Mouse (Mus musculus) bone marrow, adult 2 months (tissue): ENCODE data around the gene Hoxb4. TPM values are rescaled to one million over a fixed set of nuclear protein-coding genes. Genes with fewer than 3 reads are reported as not detected.

Experiments
- H3K27ac ChIP-seq: fragments of 200-500 bp; 2 replicates; pipeline ENCODE4 v1.5.1; 2012; ENCODE audit warnings: low read depth, mild to moderate bottlenecking, control low read depth, inconsistent platforms, low read length; ENCODE audit not compliant: control insufficient read depth, poor library complexity, insufficient read depth
- H3K4me1 ChIP-seq: fragments of 200-500 bp; 2 replicates; pipeline ENCODE4 v1.6.1; 2011; ENCODE audit warnings: low read length; ENCODE audit not compliant: control insufficient read depth, insufficient read depth
- H3K4me3 ChIP-seq: fragments of 200-500 bp; replicated peaks from 2 replicates; pipeline ENCODE3; 2011; ENCODE audit warnings: mild to moderate bottlenecking, low read depth, low read length, control low read depth; ENCODE audit not compliant: control insufficient read depth
- CTCF ChIP-seq: fragments of 200-500 bp; IDR thresholded peaks from 2 replicates; pipeline ENCODE4 v1.5.1; 2011; ENCODE audit warnings: low read length, control low read depth; ENCODE audit not compliant: control insufficient read depth, insufficient read depth
- POLR2A ChIP-seq: fragments of 200-500 bp; IDR thresholded peaks from 2 replicates; pipeline ENCODE4 v1.6.1; 2011; ENCODE audit warnings: low read depth, mild to moderate bottlenecking, control low read depth, low read length, borderline replicate concordance; ENCODE audit not compliant: control insufficient read depth
- WGBS: fragments of 180-500 bp; shearing (Covaris S2); methylation state at CpG from one replicate; pipeline ENCODE4 v1.1.7; 2018; 5-methylcytosine and 5-hydroxymethylcytosine counted together
- polyA plus RNA-seq: library from polyadenylated mRNA; stranded (reverse); fragments of >200 nt; gene quantifications from 2 replicates; pipeline ENCODE4 v1.2.4, GENCODE M21; 2011; ENCODE audit warnings: low replicate concordance; ENCODE audit not compliant: missing spikeins, insufficient read depth, insufficient read length

Gene Hoxb4
- polyA plus RNA-seq, 1 experiment = 7.6 TPM

DNA sequence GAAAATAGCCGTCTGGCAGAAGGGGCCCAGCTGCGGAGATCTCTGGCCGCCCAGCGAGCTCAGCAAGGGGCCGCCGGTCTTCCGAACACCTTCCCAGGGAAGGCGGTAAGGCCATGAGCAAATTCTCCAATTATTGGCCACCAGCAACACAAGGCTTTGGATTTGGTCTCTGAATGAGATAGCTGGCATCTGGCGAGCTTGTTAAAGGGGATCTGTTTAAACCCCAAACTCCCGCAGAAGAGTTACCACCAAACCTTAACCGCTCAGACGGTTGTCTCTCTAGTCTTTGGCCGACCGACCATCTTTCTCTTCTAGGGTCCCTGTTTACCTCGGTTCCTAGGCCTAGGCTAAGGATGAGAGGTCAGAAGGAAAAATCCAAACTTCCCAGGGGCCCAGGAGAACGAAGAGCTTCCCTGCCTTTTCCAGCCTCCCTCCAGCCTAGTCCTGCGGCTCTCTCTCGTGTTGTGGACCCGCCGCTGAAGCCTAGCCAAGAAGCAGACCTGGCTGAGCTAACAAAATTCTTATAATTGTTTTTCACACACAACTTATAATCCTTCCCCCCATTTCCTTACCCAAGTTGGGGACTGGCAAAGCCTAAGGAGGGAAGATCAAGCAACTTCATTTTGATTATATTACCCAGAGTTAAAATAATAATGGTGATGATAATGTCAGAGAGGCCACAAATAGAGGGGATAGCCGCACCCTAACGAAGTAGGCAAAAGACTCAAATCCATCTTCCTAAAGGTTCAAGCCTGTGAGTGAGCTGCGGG is 15.5 kb upstream of the Hoxb4 start:
- no peak overlapping the region for H3K4me3 ChIP-seq
- no peaks in the 10 kb centered on the region for H3K4me1 ChIP-seq
- WGBS = 72% methylated on average over 23 of the region's 23 CpGs
- TF ChIP-seq POLR2A (no peak), CTCF (no peak)
- H3K27ac ChIP-seq = no peak overlapping the region

DNA sequence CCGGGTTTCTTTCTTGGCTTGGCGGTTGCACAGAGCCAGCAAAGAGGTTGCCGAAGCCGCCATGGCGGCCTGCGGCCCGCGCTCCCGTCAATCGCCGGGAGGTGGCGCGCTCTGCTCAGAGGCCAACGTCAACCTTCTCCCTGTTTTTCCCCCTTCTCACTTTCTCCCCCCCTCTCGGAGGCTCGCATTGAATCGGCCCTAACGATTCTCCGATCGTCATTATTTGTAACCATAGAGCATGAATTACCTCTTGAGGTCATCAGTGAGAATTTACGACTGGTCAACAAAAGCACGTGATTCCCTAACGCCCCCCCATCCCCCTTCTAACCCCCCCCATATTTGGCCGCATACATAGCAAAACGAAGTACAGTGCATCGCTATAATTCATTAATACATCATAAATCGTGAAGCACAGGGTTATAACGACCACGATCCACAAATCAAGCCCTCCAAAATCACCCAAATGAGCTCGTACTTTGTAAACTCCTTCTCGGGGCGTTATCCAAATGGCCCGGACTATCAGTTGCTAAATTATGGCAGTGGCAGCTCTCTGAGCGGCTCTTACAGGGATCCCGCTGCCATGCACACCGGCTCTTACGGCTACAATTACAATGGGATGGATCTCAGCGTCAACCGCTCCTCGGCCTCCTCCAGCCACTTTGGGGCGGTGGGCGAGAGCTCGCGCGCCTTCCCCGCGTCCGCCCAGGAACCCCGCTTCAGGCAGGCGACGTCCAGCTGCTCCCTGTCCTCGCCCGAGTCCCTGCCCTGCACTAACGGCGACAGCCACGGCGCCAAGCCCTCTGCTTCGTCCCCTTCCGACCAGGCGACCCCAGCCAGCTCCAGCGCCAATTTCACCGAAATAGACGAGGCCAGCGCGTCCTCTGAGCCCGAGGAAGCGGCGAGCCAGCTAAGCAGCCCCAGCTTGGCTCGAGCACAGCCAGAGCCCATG is 14.6 kb upstream of the Hoxb4 start, which contains the start of gene Hoxb5:
Gene Hoxb5 (plus strand): TSS at position 186 of the 949 bp plus-strand sequence.
- no peak within 1 kb of the TSS for H3K4me3 ChIP-seq
- 1% methylated on average over 69 of the region's 69 CpGs for WGBS
- TF ChIP-seq CTCF = peak; percentile 77
- TF ChIP-seq POLR2A = no peak

DNA sequence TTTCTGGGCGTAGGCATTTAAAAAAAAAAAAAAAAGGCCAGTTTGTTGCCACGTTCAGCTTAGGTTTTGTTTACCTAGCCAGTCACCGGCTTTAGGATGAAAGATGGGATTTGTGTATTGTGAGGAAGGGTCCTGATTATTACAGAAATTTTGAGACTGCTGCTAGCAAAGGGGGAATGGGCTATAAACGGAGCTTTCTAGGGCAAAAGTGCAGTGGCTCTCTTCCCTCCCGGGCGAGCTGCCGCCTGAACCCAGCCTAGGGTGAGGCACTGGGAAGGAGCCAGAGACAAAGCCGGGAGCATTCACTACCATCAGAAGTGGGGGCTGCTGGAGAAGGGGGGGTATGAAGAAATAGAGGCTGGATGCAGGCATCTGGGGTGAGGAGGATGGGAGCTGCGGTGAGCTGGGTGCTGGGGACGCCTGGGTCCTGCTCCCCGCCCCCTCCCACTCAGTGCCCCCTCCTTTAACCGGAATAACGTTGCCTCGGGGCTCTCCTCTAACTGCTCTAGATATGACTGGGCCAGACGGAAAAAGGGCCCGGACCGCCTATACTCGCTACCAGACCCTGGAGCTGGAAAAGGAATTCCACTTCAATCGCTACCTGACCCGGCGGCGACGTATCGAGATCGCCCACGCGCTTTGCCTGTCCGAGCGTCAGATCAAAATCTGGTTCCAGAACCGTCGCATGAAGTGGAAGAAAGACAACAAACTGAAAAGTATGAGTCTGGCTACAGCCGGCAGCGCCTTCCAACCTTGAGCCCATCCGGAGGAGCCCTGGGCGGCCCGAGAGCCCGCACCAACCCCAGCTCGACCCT is 13.5 kb upstream of the Hoxb4 start:
- 14% methylated on average over 38 of the region's 38 CpGs for WGBS
- TF ChIP-seq POLR2A (no peak), CTCF (no peak)
- Histone ChIP-seq H3K4me1 (no peaks in the 10 kb centered on the region), H3K27ac (no peak overlapping the region), H3K4me3 (no peak overlapping the region)

More for the DNA sequence above, 14.6 kb upstream of the Hoxb4 start, which contains the start of gene Hoxb5:
- H3K27ac ChIP-seq = no peak within 1 kb of the TSS
- no peaks in the 10 kb centered on the region for H3K4me1 ChIP-seq

GRCm38 (mm10) chr11:96305505-96306182 is 12.4 kb upstream of the Hoxb4 start:
- WGBS = 76% methylated on average over 6 of the region's 6 CpGs
- no peaks in the 10 kb centered on the region for H3K4me1 ChIP-seq
- TF ChIP-seq POLR2A (no peak), CTCF (no peak)
- H3K27ac ChIP-seq = no peak overlapping the region
- H3K4me3 ChIP-seq = no peak overlapping the region

- TF ChIP-seq CTCF = no peak
- no peak for TF ChIP-seq POLR2A
- no peaks in the 10 kb centered on the region for H3K4me1 ChIP-seq
- H3K27ac ChIP-seq = no peak overlapping the region
- H3K4me3 ChIP-seq = no peak overlapping the region
- 60% methylated on average over 7 of the region's 7 CpGs for WGBS
Measured at GRCm38 (mm10) chr11:96306183-96306907, 11.7 kb upstream of the Hoxb4 start.

DNA sequence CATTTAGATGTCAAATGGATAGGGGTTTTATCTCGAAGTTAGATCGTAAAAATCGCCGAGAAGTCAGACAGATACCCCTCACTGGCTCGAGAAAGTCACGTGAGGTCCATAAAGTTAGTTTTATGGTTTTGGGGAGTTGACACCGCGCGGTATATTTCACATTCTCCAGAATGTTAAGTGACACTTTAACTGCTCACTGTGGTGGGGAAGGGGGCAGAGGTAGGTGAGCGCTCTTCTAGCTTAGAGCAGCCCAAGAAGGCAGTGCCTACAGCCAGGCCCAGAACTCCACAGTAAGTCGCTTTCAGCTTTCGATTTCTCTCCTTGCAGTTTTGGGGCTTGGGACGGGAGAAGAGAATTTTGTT is 11.2 kb upstream of the Hoxb4 start:
- H3K4me3 ChIP-seq = no peak overlapping the region
- TF ChIP-seq POLR2A = no peak
- TF ChIP-seq CTCF = no peak
- no peaks in the 10 kb centered on the region for H3K4me1 ChIP-seq
- no peak overlapping the region for H3K27ac ChIP-seq
- WGBS = 27% methylated on average over 13 of the region's 13 CpGs

DNA sequence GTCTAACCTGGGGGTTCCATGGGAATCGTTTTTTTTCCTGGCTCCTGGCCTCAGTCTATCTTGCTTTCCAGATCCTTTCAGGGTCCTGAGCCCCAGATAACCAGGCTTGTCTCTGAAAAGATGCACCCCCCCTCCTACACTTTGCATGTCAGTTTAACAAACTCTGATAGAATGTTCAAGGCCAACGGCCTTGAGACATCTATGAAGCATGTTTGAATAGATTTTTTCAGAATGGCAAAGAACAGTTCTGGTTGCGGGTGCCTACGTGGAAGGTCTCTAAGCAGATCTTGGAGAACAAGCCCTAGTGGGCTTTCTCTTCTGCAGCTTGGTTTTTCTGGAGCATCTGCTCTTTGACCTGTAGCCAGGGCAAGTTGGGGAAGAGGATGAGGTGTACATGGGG is 9.3 kb upstream of the Hoxb4 start:
- Histone ChIP-seq H3K27ac (no peak overlapping the region), H3K4me1 (no peaks in the 10 kb centered on the region), H3K4me3 (no peak overlapping the region)
- TF ChIP-seq POLR2A (no peak), CTCF (no peak)
- WGBS = 50% methylated on average over 4 of the region's 4 CpGs
